Mouse (Mus musculus): ENCODE measurements around the gene Mapk11. TPM values are rescaled to one million over a fixed set of nuclear protein-coding genes. Genes with fewer than 3 reads are reported as not detected.

Mapk11 gene
- polyA plus RNA-seq, 1 experiment from 2014 or later = 1.8 TPM

DNA sequence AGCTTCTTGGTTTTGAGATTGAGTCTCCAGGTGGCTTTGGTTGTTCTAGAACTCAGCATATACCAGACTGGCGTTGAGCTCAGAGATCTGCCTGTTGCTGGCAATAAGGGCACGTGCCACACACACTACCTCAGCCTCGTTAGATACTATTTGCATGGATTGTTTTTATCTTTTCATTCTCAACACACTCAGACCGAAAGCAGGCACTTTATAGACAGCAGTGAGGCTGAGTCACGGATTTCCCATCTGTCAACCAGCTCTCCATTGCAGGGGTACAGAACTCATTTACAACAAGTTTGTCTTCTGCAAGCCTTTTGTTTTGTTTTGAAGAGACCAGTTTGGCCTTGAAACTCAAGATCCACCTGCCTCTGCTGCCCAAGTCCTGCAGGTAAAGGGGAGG lies 52.0 kb downstream of the Mapk11 start:
- Histone ChIP-seq H3K36me3 (peaks cover 100% of the 10 kb centered on the region), H3K4me1 (no peaks in the 10 kb centered on the region), H3K4me2 (no peak overlapping the region), H3K4me3 (no peak overlapping the region), H3K9ac (no peak overlapping the region), H3K9me3 (replicated peaks) (no peaks in the 10 kb centered on the region), H3K27me3 (replicated peaks) (no peaks in the 10 kb centered on the region), H3K27ac (no peak overlapping the region)
- no peak for ATAC-seq
- WGBS (ENCODE audit: insufficient replicate concordance) = 80% methylated on average over 5 of the region's 5 CpGs

Small RNA genes lying within 50 kb of the gene (microRNA-seq; reads per million reads assigned to microRNA genes)
- gene Mir6958 (1.8 reads per million), gene Mir7118 (not detected)

Other genes with a start within 250 kb of the Mapk11 start
- gene Ttll8, start 195.2 kb downstream of the Mapk11 start, polyA plus RNA-seq (2016; fragmentation: Nextera tagmentation; extraction: Ambion mirVana) = not detected in 2 replicates
- not detected in 2 replicates for gene Mlc1, start 170.6 kb downstream of the Mapk11 start, polyA plus RNA-seq (2016; fragmentation: Nextera tagmentation; extraction: Ambion mirVana)
- not detected in 2 replicates for gene Mov10l1, start 166.7 kb downstream of the Mapk11 start, polyA plus RNA-seq (2016; fragmentation: Nextera tagmentation; extraction: Ambion mirVana)
- 0.04 TPM in 1 of 2 replicates, not detected in the other for gene Panx2, start 89.9 kb downstream of the Mapk11 start, polyA plus RNA-seq (2016; fragmentation: Nextera tagmentation; extraction: Ambion mirVana)
- gene Trabd, start 74.5 kb downstream of the Mapk11 start, polyA plus RNA-seq (2016; fragmentation: Nextera tagmentation; extraction: Ambion mirVana) = 18.4 and 22.9 TPM in 2 replicates
- gene Selenoo, start 60.5 kb downstream of the Mapk11 start, polyA plus RNA-seq (2016; fragmentation: Nextera tagmentation; extraction: Ambion mirVana) = 11.6 and 12.8 TPM in 2 replicates
- 11.8 and 12.7 TPM in 2 replicates for gene Tubgcp6, start 26.5 kb downstream of the Mapk11 start, polyA plus RNA-seq (2016; fragmentation: Nextera tagmentation; extraction: Ambion mirVana)
- gene Hdac10, start 20.9 kb downstream of the Mapk11 start, polyA plus RNA-seq (2016; fragmentation: Nextera tagmentation; extraction: Ambion mirVana) = 12.8 and 15.3 TPM in 2 replicates
- gene Mapk12, start 8.9 kb downstream of the Mapk11 start, polyA plus RNA-seq (2016; fragmentation: Nextera tagmentation; extraction: Ambion mirVana) = 2.3 and 2.7 TPM in 2 replicates
- gene Plxnb2, start 31.2 kb upstream of the Mapk11 start, polyA plus RNA-seq (2016; fragmentation: Nextera tagmentation; extraction: Ambion mirVana) = 38.5 and 38.8 TPM in 2 replicates
- 5.3 and 5.5 TPM in 2 replicates for gene Dennd6b, start 46.9 kb upstream of the Mapk11 start, polyA plus RNA-seq (2016; fragmentation: Nextera tagmentation; extraction: Ambion mirVana)
- 21.4 and 23.9 TPM in 2 replicates for gene Ppp6r2, start 61.9 kb upstream of the Mapk11 start, polyA plus RNA-seq (2016; fragmentation: Nextera tagmentation; extraction: Ambion mirVana)
- gene Sbf1, start 165.7 kb upstream of the Mapk11 start, polyA plus RNA-seq (2016; fragmentation: Nextera tagmentation; extraction: Ambion mirVana) = 32.5 and 34.1 TPM in 2 replicates
- gene Adm2, start 173.1 kb upstream of the Mapk11 start, polyA plus RNA-seq (2016; fragmentation: Nextera tagmentation; extraction: Ambion mirVana) = 3.3 TPM in 2 replicates
- gene Miox, start 184.8 kb upstream of the Mapk11 start, polyA plus RNA-seq (2016; fragmentation: Nextera tagmentation; extraction: Ambion mirVana) = 2.4 and 3.7 TPM in 2 replicates
- 36.2 and 41.1 TPM in 2 replicates for gene Lmf2, start 206.0 kb upstream of the Mapk11 start, polyA plus RNA-seq (2016; fragmentation: Nextera tagmentation; extraction: Ambion mirVana)
- gene Ncaph2, start 206.1 kb upstream of the Mapk11 start, polyA plus RNA-seq (2016; fragmentation: Nextera tagmentation; extraction: Ambion mirVana) = 134 TPM in 2 replicates
- 4.9 and 5.6 TPM in 2 replicates for gene Sco2, start 224.2 kb upstream of the Mapk11 start, polyA plus RNA-seq (2016; fragmentation: Nextera tagmentation; extraction: Ambion mirVana)
- gene Tymp, start 227.4 kb upstream of the Mapk11 start, polyA plus RNA-seq (2016; fragmentation: Nextera tagmentation; extraction: Ambion mirVana) = 0.62 and 0.75 TPM in 2 replicates
- gene Odf3b, start 229.7 kb upstream of the Mapk11 start, polyA plus RNA-seq (2016; fragmentation: Nextera tagmentation; extraction: Ambion mirVana) = 0.50 and 0.65 TPM in 2 replicates
- gene Klhdc7b, start 235.3 kb upstream of the Mapk11 start, polyA plus RNA-seq (2016; fragmentation: Nextera tagmentation; extraction: Ambion mirVana) = not detected in 2 replicates

All from liver, embryonic 12.5 days (tissue).